In the genomic region with DNA sequence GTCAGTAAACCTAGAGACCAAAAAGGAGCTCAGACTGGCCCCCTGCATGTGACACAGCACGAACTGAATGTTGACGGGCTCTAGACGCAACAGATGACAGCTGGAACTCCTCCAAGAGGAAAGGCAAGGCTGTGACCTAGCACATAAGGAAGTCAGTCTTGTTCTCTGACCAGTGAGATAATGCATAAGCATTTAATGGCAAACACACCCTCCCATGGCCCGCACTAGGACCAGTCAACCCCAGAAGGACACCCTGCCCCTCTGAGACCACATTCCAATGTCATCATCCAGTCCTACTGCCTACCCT, we compare ENCODE assay signal across 10 mouse cellular contexts. TPM values are rescaled to one million over a fixed set of nuclear protein-coding genes. Genes with fewer than 3 reads are reported as not detected.
A peak's percentile ranks its signal among the peaks of the same experiment; 100 is the strongest.
DNase-seq lines count a peak whose midpoint lies in the region; ATAC-seq and TF ChIP-seq lines count a peak whose summit lies in the region.
"Had no signal": no experiment of that assay in that cellular context is flagged by ENCODE, and none has a peak within 500 bp of the region (broad histone marks: within the 10 kb centered on the region; RNA-seq: fewer than 3 reads in every experiment).

No protein-coding gene starts in this region.

- no peak overlapping the region for H3K4me2 ChIP-seq in liver, embryonic 15.5 days
- no peak overlapping the region for H3K4me2 ChIP-seq in liver, embryonic 12.5 days
- no peak overlapping the region for H3K4me2 ChIP-seq in intestine, postnatal 0 days (replicated peaks; ENCODE audit: low read depth)

- H3K9me3 ChIP-seq in liver, embryonic 15.5 days (replicated peaks), result no peaks in the 10 kb centered on the region
- no peaks in the 10 kb centered on the region for H3K9me3 ChIP-seq in liver, embryonic 12.5 days (replicated peaks)
- no peaks in the 10 kb centered on the region for H3K9me3 ChIP-seq in intestine, postnatal 0 days (ENCODE audit: control insufficient read depth)
- H3K9me3 ChIP-seq: limb, embryonic 13.5 days had no signal

- WGBS in liver, embryonic 15.5 days (ENCODE audit: insufficient replicate concordance), result 34% methylated on average over 4 of the region's 4 CpGs
- WGBS in liver, embryonic 12.5 days (ENCODE audit: insufficient replicate concordance), result 46% methylated on average over 4 of the region's 4 CpGs
- 17% methylated on average over 4 of the region's 4 CpGs for WGBS in intestine, postnatal 0 days
- 14% methylated on average over 4 of the region's 4 CpGs for WGBS in small intestine, adult 2 months
- WGBS in thymus, adult 2 months, result 69% methylated on average over 4 of the region's 4 CpGs

- no peak for ATAC-seq in liver, embryonic 15.5 days (ENCODE audit: insufficient read depth)
- no peak for ATAC-seq in liver, embryonic 12.5 days
- ATAC-seq in intestine, postnatal 0 days, result no peak

- H3K27me3 ChIP-seq in liver, embryonic 15.5 days, result no peaks in the 10 kb centered on the region
- no peaks in the 10 kb centered on the region for H3K27me3 ChIP-seq in liver, embryonic 12.5 days (replicated peaks)
- H3K27me3 ChIP-seq in intestine, postnatal 0 days (replicated peaks; ENCODE audit: control insufficient read depth, insufficient read depth, low read length), result no peaks in the 10 kb centered on the region
- no peaks in the 10 kb centered on the region for H3K27me3 ChIP-seq in small intestine, adult 2 months (ENCODE audit: control insufficient read depth, insufficient read depth, low read length)
- H3K27me3 ChIP-seq in thymus, adult 2 months (ENCODE audit: control insufficient read depth, insufficient read depth, low read length), result no peaks in the 10 kb centered on the region

- TF ChIP-seq CTCF in intestine, postnatal 0 days (IDR thresholded peaks at IDR 0.05; ENCODE audit: low read depth), result no peak
- TF ChIP-seq CTCF in small intestine, adult 2 months (IDR thresholded peaks at IDR 0.05; ENCODE audit: extremely low read depth, insufficient read length, insufficient replicate concordance, low read depth, low read length), result no peak
- no peak for TF ChIP-seq CTCF in thymus, adult 2 months (IDR thresholded peaks at IDR 0.05; ENCODE audit: borderline replicate concordance, control insufficient read depth, extremely low read depth, insufficient read depth, low read length, poor library complexity)

- H3K9ac ChIP-seq in liver, embryonic 15.5 days, result no peak overlapping the region
- no peak overlapping the region for H3K9ac ChIP-seq in liver, embryonic 12.5 days
- no peak overlapping the region for H3K9ac ChIP-seq in intestine, postnatal 0 days (ENCODE audit: low read depth, low read length)
- H3K9ac ChIP-seq: limb, embryonic 13.5 days had no signal

- H3K36me3 ChIP-seq in liver, embryonic 15.5 days (replicated peaks), result no peaks in the 10 kb centered on the region
- H3K36me3 ChIP-seq in liver, embryonic 12.5 days, result no peaks in the 10 kb centered on the region
- no peaks in the 10 kb centered on the region for H3K36me3 ChIP-seq in intestine, postnatal 0 days (ENCODE audit: control insufficient read depth, insufficient read depth)
- H3K36me3 ChIP-seq in small intestine, adult 2 months (ENCODE audit: control insufficient read depth, insufficient read depth, low read length), result no peaks in the 10 kb centered on the region
- H3K36me3 ChIP-seq in thymus, adult 2 months (ENCODE audit: control insufficient read depth, insufficient read depth, low read length), result no peaks in the 10 kb centered on the region
- H3K36me3 ChIP-seq: limb, embryonic 13.5 days had no signal

- TF ChIP-seq POLR2A in small intestine, adult 2 months (IDR thresholded peaks at IDR 0.05; ENCODE audit: low read depth, low read length), result no peak
- no peak for TF ChIP-seq POLR2A in thymus, adult 2 months (IDR thresholded peaks at IDR 0.05; ENCODE audit: control insufficient read depth, extremely low read depth, insufficient read depth, low read length, poor library complexity)

- peak overlapping the region; percentile 38; the same call in 1 of the 2 replicates for H3K27ac ChIP-seq in liver, embryonic 15.5 days (replicated peaks)
- no peak overlapping the region for H3K27ac ChIP-seq in liver, embryonic 12.5 days
- H3K27ac ChIP-seq in intestine, postnatal 0 days (ENCODE audit: low read depth, low read length), result peak overlapping the region; percentile 96; the same call in 1 of the 2 replicates
- H3K27ac ChIP-seq in small intestine, adult 2 months (ENCODE audit: insufficient read depth, low read depth, low read length), result peak overlapping the region; percentile 64
- H3K27ac ChIP-seq in thymus, adult 2 months (ENCODE audit: control insufficient read depth, insufficient read depth, low read length), result no peak overlapping the region
- H3K27ac ChIP-seq: limb, embryonic 13.5 days had no signal

- DNase-seq in adrenal gland, postnatal 14 days, result peak; percentile 18
- no peak for DNase-seq in adrenal gland, adult 8-10 months
- no peak for DNase-seq in thymus, adult 2 months
- no peak for DNase-seq in right cerebral cortex, postnatal 14 days
- DNase-seq: retina, postnatal 1 day had no signal

- H3K4me3 ChIP-seq in liver, embryonic 15.5 days (replicated peaks), result no peak overlapping the region
- H3K4me3 ChIP-seq in liver, embryonic 12.5 days, result no peak overlapping the region
- H3K4me3 ChIP-seq in intestine, postnatal 0 days (ENCODE audit: low read depth, low read length), result no peak overlapping the region
- H3K4me3 ChIP-seq in small intestine, adult 2 months (ENCODE audit: low read depth, low read length), result no peak overlapping the region
- no peak overlapping the region for H3K4me3 ChIP-seq in thymus, adult 2 months (ENCODE audit: control insufficient read depth, insufficient read depth, low read length)

- peaks cover 40% of the 10 kb centered on the region for H3K4me1 ChIP-seq in liver, embryonic 15.5 days (replicated peaks)
- peaks cover 44% of the 10 kb centered on the region for H3K4me1 ChIP-seq in liver, embryonic 12.5 days
- peaks cover 9% of the 10 kb centered on the region for H3K4me1 ChIP-seq in intestine, postnatal 0 days (replicated peaks; ENCODE audit: control insufficient read depth, insufficient read depth, low read length)
- peaks cover 11% of the 10 kb centered on the region for H3K4me1 ChIP-seq in small intestine, adult 2 months (ENCODE audit: control insufficient read depth, insufficient read depth, insufficient read length, low read length)
- peaks cover 17% of the 10 kb centered on the region for H3K4me1 ChIP-seq in thymus, adult 2 months (replicated peaks; ENCODE audit: control insufficient read depth, insufficient read depth, low read length)

RNA-seq across cellular contexts. Expression of gene Tex2, which starts 1.1 kb away (rescaled TPM):
- 40.4 and 44.8 TPM in 2 replicates for total RNA-seq in adrenal gland, postnatal 14 days (2021)
- 10 to 100 TPM; 48.2 to 56.8 (median 54.5) TPM for total RNA-seq in adrenal gland, adult 8-10 months (2022)
- 9.2 and 10.2 TPM in 2 replicates for polyA plus RNA-seq in liver, embryonic 15.5 days (2015; fragmentation: Nextera tagmentation; extraction: Ambion mirVana)
- polyA plus RNA-seq in liver, embryonic 12.5 days (2016; fragmentation: Nextera tagmentation; extraction: Ambion mirVana), result 11.3 and 11.7 TPM in 2 replicates
- polyA plus RNA-seq in intestine, postnatal 0 days (2015; fragmentation: Nextera tagmentation; extraction: Ambion mirVana), result 17.1 and 19.3 TPM in 2 replicates
- polyA plus RNA-seq in small intestine, adult 2 months (2012; rRNA removed), result 7.9 and 9.7 TPM in 2 replicates
- 13.2 and 13.7 TPM in 2 replicates for polyA plus RNA-seq in thymus, adult 2 months (2012; rRNA removed)

Comparison
In these comparisons a context has a peak if more than half of its experiments do, and no peak if none do; other contexts are left out.
1. H3K27ac ChIP-seq: peak in liver, embryonic 15.5 days (single experiment), intestine, postnatal 0 days (single experiment) and small intestine, adult 2 months (single experiment); none in liver, embryonic 12.5 days (single experiment) and thymus, adult 2 months (single experiment).